Mouse (Mus musculus) spleen, adult 2 months (tissue): Measurements from ENCODE around the gene Mfsd2a.

Source experiments
- CTCF ChIP-seq: fragments of 200-500 bp; IDR thresholded peaks from 2 replicates; pipeline ENCODE4 v1.5.1; 2011; ENCODE audit warnings: mild to moderate bottlenecking, inconsistent platforms; ENCODE audit not compliant: insufficient read depth, insufficient read length, insufficient replicate concordance; ENCODE audit errors: extremely low read depth
- POLR2A ChIP-seq: fragments of 200-500 bp; IDR thresholded peaks from 2 replicates; pipeline ENCODE4 v1.6.1; 2011; ENCODE audit warnings: low read depth, low read length, inconsistent platforms

- TF ChIP-seq CTCF (no peak), POLR2A (no peak)
Measured at GRCm38 (mm10) chr4:123005054-123005966, 44.3 kb upstream of the Mfsd2a start.
